8 mouse cellular contexts compared by ENCODE assay signal in genomic region chr11:11932102-11932789, GRCm38 (mm10). TPM values are rescaled to one million over a fixed set of nuclear protein-coding genes. Genes with fewer than 3 reads are reported as not detected.
DNase-seq lines count a peak whose midpoint lies in the region; ATAC-seq and TF ChIP-seq lines count a peak whose summit lies in the region.

No protein-coding gene starts in this region.

- no peak overlapping the region for H3K9ac ChIP-seq in intestine, embryonic 15.5 days
- no peak overlapping the region for H3K9ac ChIP-seq in intestine, embryonic 16.5 days (ENCODE audit: low read depth, low read length)
- H3K9ac ChIP-seq in forebrain, embryonic 12.5 days = no peak overlapping the region
- no peak overlapping the region for H3K9ac ChIP-seq in heart, postnatal 0 days (replicated peaks; ENCODE audit: low read depth, low read length)
- no peak overlapping the region for H3K9ac ChIP-seq in kidney, embryonic 16.5 days (replicated peaks; ENCODE audit: low read length)

- peak; percentile 37; the same call in 1 of the 2 replicates for ATAC-seq in intestine, embryonic 15.5 days
- ATAC-seq in intestine, embryonic 16.5 days = no peak
- peak; percentile 51; the same call in 1 of the 2 replicates for ATAC-seq in forebrain, embryonic 12.5 days (ENCODE audit: low FRiP score)
- ATAC-seq in heart, postnatal 0 days (ENCODE audit: insufficient read depth, low read depth) = peak; percentile 31
- no peak for ATAC-seq in kidney, embryonic 16.5 days (ENCODE audit: low FRiP score, low TSS enrichment)
- ATAC-seq in megakaryocyte progenitor cell, adult 5-6 weeks (replicated peaks; ENCODE audit: poor library complexity) = no peak

- no peaks in the 10 kb centered on the region for H3K9me3 ChIP-seq in intestine, embryonic 15.5 days
- H3K9me3 ChIP-seq in intestine, embryonic 16.5 days (ENCODE audit: control insufficient read depth, low read length) = no peaks in the 10 kb centered on the region
- no peaks in the 10 kb centered on the region for H3K9me3 ChIP-seq in forebrain, embryonic 12.5 days
- no peaks in the 10 kb centered on the region for H3K9me3 ChIP-seq in heart, postnatal 0 days (replicated peaks; ENCODE audit: control insufficient read depth, low read length)
- no peaks in the 10 kb centered on the region for H3K9me3 ChIP-seq in kidney, embryonic 16.5 days (ENCODE audit: low read length)

- TF ChIP-seq CTCF in heart, postnatal 0 days (IDR thresholded peaks at IDR 0.05; ENCODE audit: low read depth) = no peak

- DNase-seq in heart, postnatal 0 days (ENCODE audit: low spot score) = no peak
- peak; percentile 18 for DNase-seq in lung, postnatal 25 days (ENCODE audit: low spot score)
- no peak for DNase-seq in thymus, postnatal 10 days (ENCODE audit: low spot score in 2 of 2)

- H3K4me1 ChIP-seq in intestine, embryonic 15.5 days (replicated peaks) = no peaks in the 10 kb centered on the region
- no peaks in the 10 kb centered on the region for H3K4me1 ChIP-seq in intestine, embryonic 16.5 days (ENCODE audit: control insufficient read depth, insufficient read depth, low read length)
- no peaks in the 10 kb centered on the region for H3K4me1 ChIP-seq in forebrain, embryonic 12.5 days
- 0 out of 2 replicates have a peak, but pooled peaks cover 3% of the 10 kb centered on the region for H3K4me1 ChIP-seq in heart, postnatal 0 days (ENCODE audit: control insufficient read depth, insufficient read depth)
- H3K4me1 ChIP-seq in kidney, embryonic 16.5 days (ENCODE audit: insufficient read depth, low read length) = no peaks in the 10 kb centered on the region

- no peak for TF ChIP-seq EP300 in heart, postnatal 0 days (IDR thresholded peaks at IDR 0.05; ENCODE audit: low read depth)

- no peak overlapping the region for H3K4me2 ChIP-seq in intestine, embryonic 15.5 days (replicated peaks)
- H3K4me2 ChIP-seq in intestine, embryonic 16.5 days (ENCODE audit: low read depth, low read length) = no peak overlapping the region
- no peak overlapping the region for H3K4me2 ChIP-seq in forebrain, embryonic 12.5 days
- no peak overlapping the region for H3K4me2 ChIP-seq in heart, postnatal 0 days (ENCODE audit: low read depth, low read length)
- no peak overlapping the region for H3K4me2 ChIP-seq in kidney, embryonic 16.5 days (replicated peaks; ENCODE audit: low read depth, low read length)

- H3K27ac ChIP-seq in intestine, embryonic 15.5 days = no peak overlapping the region
- H3K27ac ChIP-seq in intestine, embryonic 16.5 days (ENCODE audit: low read length) = no peak overlapping the region
- no peak overlapping the region for H3K27ac ChIP-seq in forebrain, embryonic 12.5 days
- H3K27ac ChIP-seq in heart, postnatal 0 days (ENCODE audit: low read depth) = peak overlapping the region; percentile 49
- H3K27ac ChIP-seq in kidney, embryonic 16.5 days (ENCODE audit: low read length) = no peak overlapping the region

- WGBS in intestine, embryonic 15.5 days = 73% methylated on average over 11 of the region's 11 CpGs
- 67% methylated on average over 11 of the region's 11 CpGs for WGBS in intestine, embryonic 16.5 days
- 71% methylated on average over 11 of the region's 11 CpGs for WGBS in forebrain, embryonic 12.5 days
- 49% methylated on average over 11 of the region's 11 CpGs for WGBS in heart, postnatal 0 days
- 76% methylated on average over 11 of the region's 11 CpGs for WGBS in kidney, embryonic 16.5 days

- H3K36me3 ChIP-seq in intestine, embryonic 15.5 days = 0 out of 2 replicates have a peak, but pooled peaks cover 4% of the 10 kb centered on the region
- H3K36me3 ChIP-seq in intestine, embryonic 16.5 days (ENCODE audit: control insufficient read depth, insufficient read depth, low read length) = peaks cover 7% of the 10 kb centered on the region; the same call in 1 of the 2 replicates
- H3K36me3 ChIP-seq in forebrain, embryonic 12.5 days (replicated peaks) = peaks cover 68% of the 10 kb centered on the region
- H3K36me3 ChIP-seq in heart, postnatal 0 days (replicated peaks; ENCODE audit: control insufficient read depth, insufficient read depth, low read length) = peaks cover 65% of the 10 kb centered on the region
- H3K36me3 ChIP-seq in kidney, embryonic 16.5 days (ENCODE audit: insufficient read depth, low read length) = peaks cover 56% of the 10 kb centered on the region

- no peaks in the 10 kb centered on the region for H3K27me3 ChIP-seq in intestine, embryonic 15.5 days (replicated peaks)
- no peaks in the 10 kb centered on the region for H3K27me3 ChIP-seq in intestine, embryonic 16.5 days (replicated peaks; ENCODE audit: control insufficient read depth, insufficient read depth, low read length)
- H3K27me3 ChIP-seq in forebrain, embryonic 12.5 days = peaks cover 5% of the 10 kb centered on the region; the same call in 1 of the 2 replicates
- no peaks in the 10 kb centered on the region for H3K27me3 ChIP-seq in heart, postnatal 0 days (ENCODE audit: control insufficient read depth, insufficient read depth, low read length)
- no peaks in the 10 kb centered on the region for H3K27me3 ChIP-seq in kidney, embryonic 16.5 days (ENCODE audit: insufficient read depth, low read length)

- H3K4me3 ChIP-seq in intestine, embryonic 15.5 days (replicated peaks) = no peak overlapping the region
- no peak overlapping the region for H3K4me3 ChIP-seq in intestine, embryonic 16.5 days (ENCODE audit: low read length)
- H3K4me3 ChIP-seq in forebrain, embryonic 12.5 days (replicated peaks) = no peak overlapping the region
- no peak overlapping the region for H3K4me3 ChIP-seq in heart, postnatal 0 days (ENCODE audit: low read depth, low read length)
- no peak overlapping the region for H3K4me3 ChIP-seq in kidney, embryonic 16.5 days (ENCODE audit: low read length)

RNA-seq across cellular contexts. Expression of gene Ddc, which starts 34.3 kb away (rescaled TPM):
- polyA plus RNA-seq in intestine, embryonic 15.5 days (2015; fragmentation: Nextera tagmentation; extraction: Ambion mirVana) = 46.3 and 52.2 TPM in 2 replicates
- polyA plus RNA-seq in intestine, embryonic 16.5 days (2015; fragmentation: Nextera tagmentation; extraction: Ambion mirVana) = 44.0 and 44.7 TPM in 2 replicates
- 7.3 and 7.7 TPM in 2 replicates for polyA plus RNA-seq in forebrain, embryonic 12.5 days (2016; fragmentation: Nextera tagmentation; extraction: Ambion mirVana)
- 248 and 309 TPM in 2 replicates for total RNA-seq in heart, postnatal 0 days (2014; rRNA removed; ENCODE audit: low replicate concordance)
- 129 and 140 TPM in 2 replicates for polyA plus RNA-seq in heart, postnatal 0 days (2015; fragmentation: Nextera tagmentation; extraction: Ambion mirVana)
- 12.6 and 13.2 TPM in 2 replicates for polyA plus RNA-seq in kidney, embryonic 16.5 days (2015; fragmentation: Nextera tagmentation; extraction: Ambion mirVana)
- total RNA-seq in megakaryocyte progenitor cell, adult 5-6 weeks (2015) = not detected in 2 replicates
- not detected in 2 replicates for total RNA-seq in megakaryocyte progenitor cell, adult 5-6 weeks (2017)

Comparison
In these comparisons a context has a peak if more than half of its experiments do, and no peak if none do; other contexts are left out.
1. ATAC-seq: peak in intestine, embryonic 15.5 days (single experiment), forebrain, embryonic 12.5 days (single experiment) and heart, postnatal 0 days (single experiment); none in intestine, embryonic 16.5 days (single experiment), kidney, embryonic 16.5 days (single experiment) and megakaryocyte progenitor cell, adult 5-6 weeks (single experiment).